Mouse (Mus musculus) ovary, postnatal 14 days (tissue): Measurements from ENCODE around the gene Prox2.

Experiments used
- DNase-seq: peaks from one replicate; pipeline ENCODE4 v3.0.0; 2022; ENCODE audit warnings: low spot score

Gene Prox2

GRCm38 (mm10) chr12:85131361-85131760 is 20.8 kb upstream of the Prox2 start:
- DNase-seq = no peak

- no peak for DNase-seq
Observed at GRCm38 (mm10) chr12:85129426-85129978, 18.9 kb upstream of the Prox2 start.

GRCm38 (mm10) chr12:85126986-85127603 is 16.5 kb upstream of the Prox2 start:
- no peak for DNase-seq

GRCm38 (mm10) chr12:85124751-85125150 is 14.2 kb upstream of the Prox2 start:
- DNase-seq = no peak

- no peak for DNase-seq
Observed at GRCm38 (mm10) chr12:85123645-85124044, 13.1 kb upstream of the Prox2 start.

GRCm38 (mm10) chr12:85123108-85123530 is 12.6 kb upstream of the Prox2 start:
- DNase-seq = no peak

GRCm38 (mm10) chr12:85121806-85122459 is 11.4 kb upstream of the Prox2 start:
- no peak for DNase-seq

- DNase-seq = no peak
Observed at GRCm38 (mm10) chr12:85115678-85116077, 5.1 kb upstream of the Prox2 start.

- DNase-seq = no peak
Observed at GRCm38 (mm10) chr12:85113917-85114316, 3.4 kb upstream of the Prox2 start.

GRCm38 (mm10) chr12:85113337-85113736 is 2.8 kb upstream of the Prox2 start:
- no peak for DNase-seq

- no peak for DNase-seq
Observed at GRCm38 (mm10) chr12:85112550-85113251, 2.1 kb upstream of the Prox2 start.

GRCm38 (mm10) chr12:85110011-85110697 is 405 bp downstream of the Prox2 start:
- DNase-seq = no peak

- no peak for DNase-seq
Observed at GRCm38 (mm10) chr12:85109426-85109825, 1.1 kb downstream of the Prox2 start.

GRCm38 (mm10) chr12:85108643-85109042 is 1.9 kb downstream of the Prox2 start:
- no peak for DNase-seq

- no peak for DNase-seq
Observed at GRCm38 (mm10) chr12:85106292-85106691, 4.3 kb downstream of the Prox2 start.

- DNase-seq = no peak
Observed at GRCm38 (mm10) chr12:85104789-85105188, 5.8 kb downstream of the Prox2 start.

- DNase-seq = no peak
Observed at GRCm38 (mm10) chr12:85103096-85103495, 7.5 kb downstream of the Prox2 start.

- DNase-seq = no peak
Observed at GRCm38 (mm10) chr12:85101521-85102106, 8.9 kb downstream of the Prox2 start.

GRCm38 (mm10) chr12:85101001-85101400 is 9.6 kb downstream of the Prox2 start:
- DNase-seq = no peak

GRCm38 (mm10) chr12:85095859-85096258 is 14.7 kb downstream of the Prox2 start:
- DNase-seq = no peak

GRCm38 (mm10) chr12:85095146-85095545 is 15.4 kb downstream of the Prox2 start:
- DNase-seq = no peak

- peak; percentile 17 for DNase-seq
Observed at GRCm38 (mm10) chr12:85094706-85095105, 15.9 kb downstream of the Prox2 start.
